Mouse (Mus musculus) layer of hippocampus, adult 9-10 months (tissue): ENCODE data around the gene Slc4a2.

Source experiments
- DNase-seq: peaks from one replicate; pipeline ENCODE4 v3.0.0; 2022; ENCODE audit warnings: low spot score

The Slc4a2 gene

GRCm38 (mm10) chr5:24466762-24467161, 43.1 kb downstream of the Slc4a2 start:
- no peak for DNase-seq

DNA sequence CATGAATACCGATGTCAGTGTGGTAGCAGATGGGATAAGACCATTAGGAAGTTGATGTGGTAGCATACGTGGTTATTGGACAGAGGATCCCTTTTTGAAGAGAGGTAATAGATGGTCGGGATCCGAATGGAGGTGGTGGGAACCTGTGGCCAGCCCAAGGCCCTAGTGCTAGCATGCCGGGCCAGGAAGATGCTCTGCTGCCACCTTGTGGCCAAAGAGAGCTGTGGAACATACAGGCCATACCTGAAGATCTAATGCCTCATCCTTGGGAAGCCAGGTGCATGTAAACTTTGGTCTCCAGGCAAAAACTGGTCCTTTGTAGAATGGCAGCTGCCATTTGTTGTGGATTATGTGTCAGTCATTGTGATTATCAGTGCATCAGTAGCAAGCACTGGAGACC, 47.0 kb downstream of the Slc4a2 start:
- no peak for DNase-seq

- DNase-seq = no peak
Measured at GRCm38 (mm10) chr5:24472884-24473619, 49.4 kb downstream of the Slc4a2 start.

DNA sequence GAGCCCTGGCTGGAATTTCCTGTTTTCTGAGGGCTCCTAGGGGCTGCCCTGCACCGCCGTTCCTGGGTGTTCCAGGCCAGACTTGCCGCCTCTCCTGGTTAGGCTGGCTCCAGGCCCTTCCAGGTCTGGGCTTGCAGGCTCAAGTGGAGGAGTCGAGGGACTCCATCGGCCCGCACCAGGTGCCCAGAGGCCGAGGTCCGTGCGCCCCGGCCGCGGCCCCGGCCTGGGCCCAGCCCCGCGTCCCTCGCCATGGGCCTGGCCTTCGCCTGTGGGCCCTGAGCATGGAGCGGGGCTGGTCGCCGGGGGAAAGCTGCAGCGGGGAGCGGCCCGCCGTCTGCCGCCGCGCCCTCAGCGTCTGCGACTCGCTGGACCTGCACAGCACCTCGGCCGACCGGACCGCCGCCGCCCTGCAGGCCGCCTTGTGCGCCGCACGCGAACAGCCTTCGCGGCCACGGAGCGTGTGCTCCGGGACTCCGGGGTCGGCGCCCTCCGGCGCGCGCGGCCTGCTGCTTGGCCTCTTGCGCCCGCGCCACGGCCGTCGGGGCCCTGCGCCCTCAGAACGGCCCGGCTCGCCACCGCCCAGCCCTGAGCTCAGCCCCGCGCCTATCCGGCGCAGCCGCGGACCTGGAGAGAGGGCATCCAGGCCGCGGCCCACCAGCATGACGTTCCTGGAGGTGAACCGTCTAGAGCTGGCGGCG, 50.5 kb downstream of the Slc4a2 start:
- DNase-seq = no peak

GRCm38 (mm10) chr5:24474723-24475261, 51.2 kb downstream of the Slc4a2 start:
- DNase-seq = no peak

DNA sequence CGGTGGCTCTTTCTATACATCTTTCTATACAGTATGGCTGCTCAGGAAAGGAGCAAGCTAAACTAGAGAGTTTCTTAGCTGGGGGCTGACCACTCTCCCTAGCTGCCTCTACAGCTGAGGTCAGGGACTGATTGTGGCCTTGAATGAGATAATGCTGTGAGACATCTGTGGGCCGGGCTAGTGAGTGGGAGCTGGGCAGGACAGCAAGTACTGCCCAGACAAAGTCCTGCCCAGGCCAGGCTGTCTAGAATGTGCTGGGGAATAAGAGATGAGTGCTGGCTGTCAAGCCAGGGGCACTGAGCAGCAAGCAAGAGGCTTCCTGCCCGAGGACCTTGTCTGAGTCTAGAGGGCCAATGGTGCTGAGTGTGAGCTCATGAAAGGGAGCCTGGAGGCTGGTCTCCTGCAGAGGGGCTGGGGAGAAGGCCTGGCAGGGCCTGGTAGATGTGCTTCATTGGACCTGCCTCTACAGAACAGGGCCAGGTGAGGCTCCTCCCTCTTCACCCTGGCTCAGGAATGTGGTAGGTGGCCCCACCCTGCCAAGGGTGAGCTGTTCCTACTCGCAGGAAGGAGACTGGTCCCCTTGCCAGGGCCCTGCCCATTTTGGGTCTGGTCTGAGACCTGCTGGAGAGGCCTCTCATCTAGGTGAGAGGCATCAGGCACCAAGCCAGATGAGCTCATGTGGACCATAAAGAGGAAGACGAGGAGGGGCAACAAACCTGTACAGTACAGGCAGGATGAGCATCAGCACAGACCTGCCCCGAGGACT, 52.0 kb downstream of the Slc4a2 start:
- DNase-seq = no peak

- DNase-seq = no peak
Measured at GRCm38 (mm10) chr5:24477909-24478308, 54.3 kb downstream of the Slc4a2 start.

DNA sequence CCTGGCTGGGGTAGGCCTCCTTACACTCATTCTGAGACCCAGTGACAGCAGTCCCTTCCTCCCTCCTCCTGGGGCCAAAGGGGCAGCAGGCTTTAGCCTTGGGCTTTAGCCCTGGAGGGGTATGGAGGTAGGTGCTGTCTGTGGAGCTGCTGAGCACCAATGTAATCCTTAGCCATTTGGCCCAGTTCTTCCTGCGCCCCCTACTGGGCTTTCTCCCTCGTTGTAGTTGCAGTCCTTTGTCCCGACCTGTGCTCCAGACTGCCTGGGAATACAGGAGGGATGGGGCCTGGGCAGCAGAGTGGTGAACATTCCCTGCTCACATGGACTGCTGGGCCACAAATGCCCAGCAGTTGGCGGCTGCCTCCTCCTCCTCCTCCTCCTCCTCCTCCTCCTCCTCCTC, 58.0 kb downstream of the Slc4a2 start:
- DNase-seq = no peak

DNA sequence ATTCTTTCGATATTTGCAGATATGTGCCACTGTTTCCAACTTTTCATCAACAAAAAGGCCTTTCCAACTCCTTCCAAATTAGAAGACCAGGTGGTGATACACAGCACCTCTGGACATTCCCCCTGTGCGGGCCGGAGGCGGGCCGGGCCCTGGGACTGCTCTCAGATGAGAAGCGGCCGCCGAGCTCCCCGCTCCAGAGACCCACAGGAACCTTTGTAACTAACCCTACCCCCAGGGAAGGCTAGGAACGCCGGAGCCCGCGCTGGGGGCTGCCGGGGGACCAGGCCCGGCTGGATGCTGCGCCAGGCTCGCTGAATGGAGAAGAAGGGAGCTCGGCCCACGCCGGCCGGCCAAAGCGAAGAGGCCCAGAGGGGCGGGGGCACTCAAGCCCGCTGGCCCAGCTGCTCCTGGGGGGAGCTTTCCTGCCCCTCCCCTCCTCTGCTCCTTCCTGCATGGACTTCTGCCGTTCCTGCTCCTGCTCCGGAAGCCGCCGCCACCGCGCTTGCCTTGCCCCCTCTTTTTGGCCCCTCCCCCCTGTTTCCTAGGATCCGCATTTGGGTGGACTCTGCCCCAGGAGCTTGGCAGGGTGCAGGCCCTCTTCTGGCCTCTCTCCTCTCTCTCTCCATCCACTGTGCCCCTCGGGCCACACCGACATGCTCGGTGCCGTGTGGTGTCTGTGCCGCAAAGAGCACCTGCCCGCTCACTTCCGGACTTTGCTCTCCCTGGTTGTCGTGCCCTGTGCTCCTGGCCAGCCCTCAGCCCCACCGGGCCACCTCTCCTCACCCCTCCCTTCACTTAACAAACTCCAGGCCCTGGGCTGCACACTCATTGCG, 58.8 kb downstream of the Slc4a2 start:
- DNase-seq = no peak

- DNase-seq = no peak
Measured at GRCm38 (mm10) chr5:24483326-24483725, 59.7 kb downstream of the Slc4a2 start.

DNA sequence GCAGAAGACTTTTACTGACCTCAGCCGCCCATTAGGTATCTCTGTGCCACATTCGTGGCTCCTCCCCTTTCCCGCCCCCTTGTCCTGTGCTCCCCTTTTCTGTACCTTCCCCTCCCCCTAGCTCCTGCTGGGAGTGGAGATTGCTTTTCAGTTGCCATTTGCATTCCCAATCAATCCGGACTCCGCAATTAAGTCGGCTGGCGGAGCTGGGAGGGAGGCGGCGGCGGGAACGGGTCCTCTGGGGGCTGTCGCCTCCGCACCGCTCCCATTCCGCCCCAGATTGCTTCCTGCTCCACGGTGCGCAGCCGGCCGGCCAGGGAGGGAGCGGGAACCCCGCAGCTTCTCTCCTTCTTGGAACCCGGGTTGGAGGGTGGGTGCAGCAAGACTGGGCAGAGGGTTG, 61.3 kb downstream of the Slc4a2 start:
- no peak for DNase-seq

DNA sequence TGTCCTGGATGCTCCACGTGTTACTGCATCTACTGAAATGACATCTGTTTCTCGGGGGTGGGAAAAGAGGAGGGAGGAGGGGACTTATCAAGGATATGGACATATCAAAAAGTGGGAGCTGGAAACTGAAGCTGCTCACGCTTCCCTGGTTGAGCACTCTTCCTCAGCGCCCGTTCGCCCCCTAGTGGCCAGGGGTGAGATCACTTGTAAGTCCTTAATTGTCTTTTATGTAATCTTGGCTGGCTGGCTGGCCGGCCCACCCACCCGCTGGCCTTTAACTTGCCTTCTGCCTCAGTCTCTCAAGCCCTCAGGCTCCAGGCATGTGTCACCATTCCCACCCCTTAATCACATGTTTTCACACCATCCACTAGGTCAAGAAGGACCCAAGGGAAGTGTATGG, 62.5 kb downstream of the Slc4a2 start:
- peak; percentile 75 for DNase-seq

- DNase-seq = no peak
Measured at GRCm38 (mm10) chr5:24486738-24487137, 63.1 kb downstream of the Slc4a2 start.

DNA sequence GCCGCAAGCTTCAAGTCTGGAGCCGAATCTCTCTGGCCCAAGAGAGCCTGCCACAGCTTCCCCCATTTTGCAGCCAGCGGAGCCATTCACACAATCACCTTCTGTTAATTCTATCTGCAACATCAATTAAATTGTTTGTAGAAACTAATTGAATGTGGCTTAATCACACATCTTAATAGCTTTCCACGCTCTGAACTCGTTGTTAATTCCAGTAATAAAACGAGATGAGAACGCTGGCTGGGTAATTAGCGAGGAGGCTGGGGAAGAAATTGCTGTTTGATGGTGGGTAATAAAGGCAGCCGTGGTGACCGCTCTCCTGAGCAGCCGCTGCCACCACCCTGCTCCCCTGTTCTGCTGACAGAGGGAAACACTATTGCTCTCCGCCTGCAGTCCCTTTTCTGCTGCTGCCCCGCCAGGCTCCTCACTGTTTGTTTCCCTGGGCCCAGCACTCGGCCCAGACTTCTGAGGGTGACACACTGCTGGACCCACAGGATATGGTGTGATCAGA, 66.8 kb downstream of the Slc4a2 start:
- no peak for DNase-seq
